Mouse (Mus musculus) stomach, embryonic 14.5 days (tissue): ENCODE measurements around the gene E130308A19Rik. TPM values are rescaled to one million over a fixed set of nuclear protein-coding genes. Genes with fewer than 3 reads are reported as not detected.

ENCODE experiments used
- ATAC-seq: fragments of 200-750 bp; cut with Nextera tagmentation; 2 replicates; pipeline ENCODE4 v1.8.0; 2017; ENCODE audit warnings: low read depth, moderate TSS enrichment; ENCODE audit not compliant: insufficient number of reproducible peaks, insufficient read depth, low FRiP score
- H3K27ac ChIP-seq: fragments of 300-500 bp; sonication (generic); 2 replicates; pipeline ENCODE4 v1.5.1; 2014; ENCODE audit warnings: mild to moderate bottlenecking, low read length, moderate library complexity, mixed read lengths
- H3K27me3 ChIP-seq: fragments of 300-500 bp; sonication (generic); 2 replicates; pipeline ENCODE4 v1.6.1; 2014; ENCODE audit warnings: low read length, control low read depth, mixed read lengths; ENCODE audit not compliant: control insufficient read depth, insufficient read depth
- H3K36me3 ChIP-seq: fragments of 300-500 bp; sonication (generic); 2 replicates; pipeline ENCODE4 v1.6.1; 2014; ENCODE audit warnings: mild to moderate bottlenecking, control low read depth, low read length, moderate library complexity, mixed read lengths; ENCODE audit not compliant: control insufficient read depth, insufficient read depth
- H3K4me1 ChIP-seq: fragments of 300-500 bp; sonication (generic); 2 replicates; pipeline ENCODE4 v1.6.1; 2014; ENCODE audit warnings: low read length, control low read depth, mixed read lengths; ENCODE audit not compliant: control insufficient read depth, insufficient read depth
- H3K4me2 ChIP-seq: fragments of 300-500 bp; sonication (generic); replicated peaks from 2 replicates; pipeline ENCODE4 v1.6.1; 2014; ENCODE audit warnings: low read depth, low read length, control low read depth
- H3K4me3 ChIP-seq: fragments of 300-500 bp; sonication (generic); 2 replicates; pipeline ENCODE4 v1.5.1; 2014; ENCODE audit warnings: low read depth, low read length, control low read depth
- H3K9ac ChIP-seq: fragments of 300-500 bp; sonication (generic); replicated peaks from 2 replicates; pipeline ENCODE4 v1.6.1; 2014; ENCODE audit warnings: low read depth, mild to moderate bottlenecking, control low read depth, low read length, moderate library complexity, mixed read lengths
- H3K9me3 ChIP-seq: fragments of 300-500 bp; sonication (generic); 2 replicates; pipeline ENCODE4 v1.6.1; 2016; ENCODE audit warnings: low read depth, low read length, control low read depth; ENCODE audit not compliant: control insufficient read depth
- WGBS: fragments of 180-500 bp; shearing (Covaris S2); extraction: QIAGEN DNeasy Blood & Tissue Kit; methylation state at CpG from one replicate; pipeline ENCODE4 v1.1.7; 2014; 5-methylcytosine and 5-hydroxymethylcytosine counted together
- polyA plus RNA-seq: library from polyadenylated mRNA; unstranded; fragments of >200 nt; fragmentation: Nextera tagmentation; extraction: Ambion mirVana; gene quantifications from 2 replicates; pipeline ENCODE4 v1.2.1, GENCODE M21; 2014

E130308A19Rik gene
- polyA plus RNA-seq, 1 experiment from 2014 or later, result 27.0 TPM

GRCm38 (mm10) chr4:59795788-59796455, 169.9 kb downstream of the E130308A19Rik start:
- no peak overlapping the region for H3K27ac ChIP-seq
- 77% methylated on average over 2 of the region's 2 CpGs for WGBS
- ATAC-seq, result no peak
- H3K36me3 ChIP-seq, result no peaks in the 10 kb centered on the region
- no peaks in the 10 kb centered on the region for H3K9me3 ChIP-seq
- no peak overlapping the region for H3K9ac ChIP-seq
- H3K4me3 ChIP-seq, result no peak overlapping the region
- H3K27me3 ChIP-seq, result no peaks in the 10 kb centered on the region
- H3K4me1 ChIP-seq, result no peaks in the 10 kb centered on the region
- H3K4me2 ChIP-seq, result no peak overlapping the region

- Histone ChIP-seq H3K27ac (no peak overlapping the region), H3K27me3 (no peaks in the 10 kb centered on the region), H3K4me1 (no peaks in the 10 kb centered on the region), H3K9me3 (no peaks in the 10 kb centered on the region), H3K9ac (no peak overlapping the region), H3K36me3 (no peaks in the 10 kb centered on the region), H3K4me3 (no peak overlapping the region), H3K4me2 (no peak overlapping the region)
- no peak for ATAC-seq
- WGBS, result 84% methylated on average over 5 of the region's 5 CpGs
These were observed 174.2 kb downstream of the E130308A19Rik start for GRCm38 (mm10) chr4:59800181-59800580.

- Histone ChIP-seq H3K4me1 (no peaks in the 10 kb centered on the region), H3K9me3 (no peaks in the 10 kb centered on the region), H3K9ac (no peak within 1 kb of the TSS), H3K27me3 (no peaks in the 10 kb centered on the region), H3K4me3 (no peak within 1 kb of the TSS), H3K36me3 (no peaks in the 10 kb centered on the region), H3K4me2 (no peak within 1 kb of the TSS), H3K27ac (no peak within 1 kb of the TSS)
- ATAC-seq, result no peak
These were observed 175.5 kb downstream of the E130308A19Rik start, which contains the start of gene Inip for GRCm38 (mm10) chr4:59801489-59801888. TSS of gene Inip (minus strand) at chr4:59801589.

- H3K4me2 ChIP-seq, result no peak overlapping the region
- no peak overlapping the region for H3K4me3 ChIP-seq
- H3K9ac ChIP-seq, result no peak overlapping the region
- H3K36me3 ChIP-seq, result no peaks in the 10 kb centered on the region
- ATAC-seq, result no peak
- no peaks in the 10 kb centered on the region for H3K9me3 ChIP-seq
- no peak overlapping the region for H3K27ac ChIP-seq
- peaks cover 4% of the 10 kb centered on the region; the same call in 1 of the 2 replicates for H3K4me1 ChIP-seq
- H3K27me3 ChIP-seq, result no peaks in the 10 kb centered on the region
- WGBS, result 78% methylated on average over 6 of the region's 6 CpGs
These were observed 176.1 kb downstream of the E130308A19Rik start for GRCm38 (mm10) chr4:59802107-59802506.

- Histone ChIP-seq H3K4me2 (no peak overlapping the region), H3K36me3 (no peaks in the 10 kb centered on the region), H3K27me3 (no peaks in the 10 kb centered on the region), H3K4me1 (peaks cover 5% of the 10 kb centered on the region; the same call in 1 of the 2 replicates), H3K27ac (no peak overlapping the region), H3K4me3 (no peak overlapping the region), H3K9me3 (no peaks in the 10 kb centered on the region), H3K9ac (no peak overlapping the region)
- no peak for ATAC-seq
- 67% methylated on average over 4 of the region's 4 CpGs for WGBS
These were observed 176.8 kb downstream of the E130308A19Rik start for GRCm38 (mm10) chr4:59802792-59803191.

- no peaks in the 10 kb centered on the region for H3K36me3 ChIP-seq
- no peak overlapping the region for H3K4me3 ChIP-seq
- no peaks in the 10 kb centered on the region for H3K9me3 ChIP-seq
- no peaks in the 10 kb centered on the region for H3K27me3 ChIP-seq
- ATAC-seq, result no peak
- peaks cover 5% of the 10 kb centered on the region; the same call in 1 of the 2 replicates for H3K4me1 ChIP-seq
- no peak overlapping the region for H3K4me2 ChIP-seq
- WGBS, result 79% methylated on average over 5 of the region's 5 CpGs
- H3K27ac ChIP-seq, result no peak overlapping the region
- no peak overlapping the region for H3K9ac ChIP-seq
These were observed 177.3 kb downstream of the E130308A19Rik start for GRCm38 (mm10) chr4:59803358-59803757.

DNA sequence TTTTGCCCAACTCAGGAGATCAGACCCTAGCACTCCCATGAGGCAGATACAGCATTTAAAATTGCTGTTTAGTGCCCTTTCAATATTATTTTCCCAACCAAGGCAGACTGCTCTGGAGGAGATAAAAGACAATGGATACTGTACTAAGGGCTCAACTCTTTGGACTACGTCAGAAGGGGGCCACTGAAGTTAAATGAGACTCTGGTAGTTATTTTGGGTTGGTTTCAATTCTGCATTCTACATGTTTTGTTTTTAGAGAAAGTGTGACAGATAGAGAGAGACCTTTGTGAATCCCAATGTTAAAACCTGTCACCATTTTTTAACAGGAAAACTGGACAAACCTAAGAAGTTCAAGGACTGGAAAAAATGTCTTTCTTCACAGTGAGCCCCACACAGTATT, 178.7 kb downstream of the E130308A19Rik start:
- Histone ChIP-seq H3K27ac (no peak overlapping the region), H3K9me3 (no peaks in the 10 kb centered on the region), H3K9ac (no peak overlapping the region), H3K4me3 (no peak overlapping the region; the same call in 1 of the 2 replicates), H3K4me1 (peaks cover 5% of the 10 kb centered on the region; the same call in 1 of the 2 replicates), H3K27me3 (no peaks in the 10 kb centered on the region), H3K36me3 (no peaks in the 10 kb centered on the region), H3K4me2 (peak overlapping the region; percentile 84)
- 73% methylated on average over 1 of the region's 1 CpGs for WGBS
- ATAC-seq, result no peak

GRCm38 (mm10) chr4:59805181-59805967, 179.4 kb downstream of the E130308A19Rik start, which contains the start of gene Snx30:
TSS of gene Snx30 (plus strand) at chr4:59805840.
- whole genome bisulfite sequencing, result 3% methylated on average over 41 of the region's 45 CpGs
- Histone ChIP-seq H3K4me1 (peaks cover 5% of the 10 kb centered on the region; the same call in 1 of the 2 replicates), H3K4me2 (peak within 1 kb of the TSS; percentile 84), H3K4me3 (peak within 1 kb of the TSS; percentile 79), H3K27me3 (no peaks in the 10 kb centered on the region), H3K9ac (peak within 1 kb of the TSS; percentile 81), H3K9me3 (no peaks in the 10 kb centered on the region), H3K27ac (no peak within 1 kb of the TSS; the same call in 1 of the 2 replicates), H3K36me3 (no peaks in the 10 kb centered on the region)
- peak; percentile 95 for ATAC-seq
